Mouse (Mus musculus): ENCODE measurements at regions not wholly inside any gene's neighbourhood (a gene's known extent, or its start where the extent isn't known, plus 50 kb on each side); places are given as distances from the start of the nearest gene placed in this dataset.

DNA sequence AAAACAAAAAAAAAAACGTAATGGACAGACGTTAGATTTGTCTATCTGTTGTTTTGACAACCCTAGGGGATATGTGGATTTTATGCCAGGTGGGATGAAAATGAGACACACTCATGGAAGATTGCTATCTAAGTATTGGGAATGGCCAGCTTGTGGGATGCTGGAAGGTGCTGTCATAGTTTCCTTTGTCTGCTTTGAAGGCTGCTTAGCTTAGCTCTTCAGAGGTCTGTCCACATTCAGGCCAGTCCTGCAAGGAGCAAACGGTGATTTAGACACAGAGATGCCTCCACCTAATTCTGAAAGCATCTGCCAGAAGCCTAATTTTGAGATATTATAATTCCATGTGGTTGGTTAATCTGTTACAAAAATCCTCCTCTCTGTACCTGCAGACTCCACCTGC, 351.8 kb downstream of the Oca2 start:
- TF ChIP-seq CTCF (IDR thresholded peaks at IDR 0.05), result no peak
- no peak for TF ChIP-seq EP300 (IDR thresholded peaks at IDR 0.05)

All from lung, postnatal 0 days (tissue).